Mouse (Mus musculus): ENCODE data around the gene Cd300lg.

DNA sequence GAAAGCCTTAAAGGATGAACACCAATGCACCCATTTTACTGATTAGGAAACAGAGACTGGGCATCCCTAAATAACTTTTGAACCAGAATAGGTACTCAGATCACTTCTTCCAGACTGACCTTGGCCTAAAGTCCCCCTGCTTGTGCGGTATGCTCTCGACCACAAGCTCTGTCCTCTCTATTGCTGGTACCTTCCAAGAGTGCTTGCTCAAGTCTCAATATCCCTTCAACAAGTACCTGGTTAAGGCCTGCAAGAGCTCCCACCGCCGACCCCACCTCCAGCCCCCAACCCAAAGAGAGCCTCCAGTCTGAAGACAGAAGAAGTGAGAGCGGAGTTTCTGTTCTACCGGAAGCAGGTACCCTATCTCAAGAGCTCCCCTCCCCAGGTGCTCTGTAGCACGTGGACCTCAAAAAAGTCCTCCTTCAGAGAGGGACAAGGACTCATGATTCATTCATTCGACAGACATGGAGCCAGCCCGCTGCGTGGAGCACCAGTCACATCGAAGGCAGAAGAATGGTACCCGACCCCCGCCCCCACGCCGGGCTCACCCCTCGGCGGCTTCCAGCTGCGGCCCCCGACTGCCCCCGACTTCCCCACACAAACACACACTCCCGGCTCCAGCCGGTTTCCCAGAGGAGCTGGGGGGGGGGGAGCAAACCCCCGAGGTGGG, 15.2 kb upstream of the Cd300lg start:
- TF ChIP-seq CTCF (IDR thresholded peaks at IDR 0.05; ENCODE audit: insufficient read depth, low read depth, low read length) (no peak), POLR2A (IDR thresholded peaks at IDR 0.05; ENCODE audit: insufficient read depth, low read depth, low read length) (no peak)

All from olfactory bulb, adult 2 months (tissue).